Mouse (Mus musculus) neural tube, embryonic 11.5 days (tissue): ENCODE data around the gene Fbf1. TPM values are rescaled to one million over a fixed set of nuclear protein-coding genes. Genes with fewer than 3 reads are reported as not detected.

ENCODE experiments used
- ATAC-seq: fragments of 200-750 bp; cut with Nextera tagmentation; 2 replicates; pipeline ENCODE4 v1.8.0; 2017; ENCODE audit warnings: moderate number of reproducible peaks, mild to moderate bottlenecking, moderate TSS enrichment, moderate library complexity; ENCODE audit not compliant: insufficient read depth, low FRiP score, low TSS enrichment
- DNase-seq: peaks from one replicate; pipeline ENCODE4 v3.0.0-alpha.2; 2015; ENCODE audit warnings: low spot score
- H3K27ac ChIP-seq: fragments of 300-500 bp; sonication (generic); 2 replicates; pipeline ENCODE4 v1.5.1; 2014; ENCODE audit warnings: low read depth, mild to moderate bottlenecking, low read length
- H3K27me3 ChIP-seq: fragments of 300-500 bp; sonication (generic); 2 replicates; pipeline ENCODE4 v1.6.1; 2014; ENCODE audit warnings: mild to moderate bottlenecking, low read length, mixed read lengths; ENCODE audit not compliant: control insufficient read depth, insufficient read depth
- H3K36me3 ChIP-seq: fragments of 300-500 bp; sonication (generic); 2 replicates; pipeline ENCODE4 v1.6.1; 2014; ENCODE audit warnings: mild to moderate bottlenecking, low read length, moderate library complexity, mixed read lengths; ENCODE audit not compliant: control insufficient read depth, insufficient read depth
- H3K4me1 ChIP-seq: fragments of 300-500 bp; sonication (generic); 2 replicates; pipeline ENCODE4 v1.6.1; 2014; ENCODE audit warnings: low read length, mixed read lengths; ENCODE audit not compliant: control insufficient read depth, insufficient read depth
- H3K4me2 ChIP-seq: fragments of 300-500 bp; sonication (generic); 2 replicates; pipeline ENCODE4 v1.6.1; 2014; ENCODE audit warnings: low read depth, mild to moderate bottlenecking, moderate library complexity
- H3K4me3 ChIP-seq: fragments of 300-500 bp; sonication (generic); 2 replicates; pipeline ENCODE4 v1.5.1; 2014; ENCODE audit warnings: low read depth, low read length
- H3K9ac ChIP-seq: fragments of 300-500 bp; sonication (generic); 2 replicates; pipeline ENCODE4 v1.6.1; 2014; ENCODE audit warnings: mild to moderate bottlenecking, low read length
- H3K9me3 ChIP-seq: fragments of 300-500 bp; sonication (generic); 2 replicates; pipeline ENCODE4 v1.6.1; 2016; ENCODE audit warnings: low read length; ENCODE audit not compliant: control insufficient read depth
- WGBS: fragments of 180-500 bp; shearing (Covaris S2); extraction: QIAGEN DNeasy Blood & Tissue Kit; methylation state at CpG from one replicate; pipeline ENCODE4 v1.1.7; 2014; 5-methylcytosine and 5-hydroxymethylcytosine counted together
- polyA plus RNA-seq: library from polyadenylated mRNA; unstranded; fragments of >200 nt; fragmentation: Nextera tagmentation; extraction: Ambion mirVana; gene quantifications from 2 replicates; pipeline ENCODE4 v1.2.1, GENCODE M21; 2014

Gene Fbf1
- polyA plus RNA-seq, result 35.7 and 37.0 TPM in 2 replicates

DNA sequence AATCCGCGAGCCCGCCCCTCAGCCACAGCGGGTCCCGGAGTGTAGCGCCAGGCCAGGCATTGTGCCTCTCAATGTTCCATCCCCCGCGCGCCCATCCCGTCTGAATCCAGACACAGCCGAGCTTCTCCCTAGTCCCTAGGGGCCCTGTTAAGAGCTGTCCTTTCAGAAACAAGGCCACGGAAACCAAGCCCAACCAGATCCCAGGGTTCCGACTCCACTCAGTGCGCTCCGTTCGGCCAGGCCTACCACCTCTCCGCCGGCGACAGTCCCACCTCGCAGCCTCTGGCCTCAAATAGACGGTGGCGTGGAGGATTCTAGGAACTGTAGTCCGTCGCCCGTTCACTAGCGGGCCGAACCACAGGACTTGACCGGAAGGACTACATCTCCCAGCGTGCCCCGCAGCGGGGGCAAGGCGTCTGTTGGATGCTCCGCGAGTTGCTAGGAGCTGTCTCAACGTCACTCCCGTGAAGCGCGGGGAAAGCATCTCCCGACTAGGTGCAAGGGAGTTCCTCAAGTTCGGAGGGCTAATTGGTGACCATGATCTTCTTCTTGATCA lies at the start of gene Fbf1:
Gene Fbf1, minus strand, starts transcription at position 283 of the 556 bp plus-strand sequence.
- H3K36me3 ChIP-seq, result no peaks in the 10 kb centered on the region; the same call in 1 of the 2 replicates
- peaks cover 10% of the 10 kb centered on the region for H3K4me1 ChIP-seq

DNA sequence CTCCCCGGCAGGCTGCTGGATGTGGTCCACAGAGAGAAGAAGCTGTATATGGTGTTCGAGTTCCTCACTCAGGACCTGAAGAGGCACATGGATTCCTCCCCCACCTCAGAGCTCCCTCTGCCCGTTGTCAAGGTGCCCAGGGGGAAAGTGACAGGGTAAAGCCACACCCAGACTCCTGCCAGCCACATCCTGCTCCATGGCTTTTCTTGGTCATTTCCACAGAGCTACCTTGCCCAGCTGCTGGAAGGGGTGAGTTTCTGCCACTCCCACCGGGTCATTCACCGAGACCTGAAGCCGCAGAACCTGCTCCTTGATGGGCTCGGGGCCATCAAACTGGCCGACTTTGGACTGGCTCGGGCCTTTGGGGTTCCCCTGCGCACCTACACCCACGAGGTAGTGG lies 48.6 kb upstream of the Fbf1 start:
- Histone ChIP-seq H3K9me3 (peaks cover 1% of the 10 kb centered on the region; the same call in 1 of the 2 replicates), H3K27ac (no peak overlapping the region), H3K4me2 (no peak overlapping the region), H3K36me3 (no peaks in the 10 kb centered on the region), H3K4me3 (no peak overlapping the region), H3K4me1 (no peaks in the 10 kb centered on the region; the same call in 1 of the 2 replicates), H3K27me3 (peaks cover 7% of the 10 kb centered on the region), H3K9ac (no peak overlapping the region)
- DNase-seq (no peak), ATAC-seq (no peak)
- WGBS, result 84% methylated on average over 11 of the region's 11 CpGs

More for the DNA sequence above, at the start of gene Fbf1:
- DNase-seq (peak; percentile 97), ATAC-seq (peak; percentile 94)
- Histone ChIP-seq H3K4me2 (peak within 1 kb of the TSS; percentile 84), H3K9ac (peak within 1 kb of the TSS; percentile 89), H3K27ac (peak within 1 kb of the TSS; percentile 87), H3K27me3 (no peaks in the 10 kb centered on the region), H3K4me3 (peak within 1 kb of the TSS; percentile 80), H3K9me3 (no peaks in the 10 kb centered on the region)
- under 1% methylated on average over 40 of the region's 40 CpGs for WGBS

DNA sequence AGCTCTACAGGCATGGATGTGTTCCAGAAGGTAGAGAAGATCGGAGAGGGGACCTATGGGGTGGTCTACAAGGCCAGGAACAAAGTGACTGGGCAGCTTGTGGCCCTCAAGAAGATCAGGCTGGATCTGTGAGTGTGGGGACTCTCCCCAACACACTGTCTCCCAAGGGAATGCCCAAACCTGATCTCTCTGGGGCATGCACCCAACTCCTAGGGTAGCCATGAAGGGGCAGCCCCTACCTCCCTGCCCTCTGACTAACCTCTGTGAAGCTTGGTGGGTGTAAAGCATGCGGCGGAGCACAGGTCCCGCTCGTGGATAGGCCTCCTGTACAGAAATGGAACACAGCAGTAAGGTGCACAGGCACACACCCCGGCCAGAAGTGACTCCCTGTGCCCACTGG lies 48.0 kb upstream of the Fbf1 start:
- no peak overlapping the region for H3K27ac ChIP-seq
- peaks cover 2% of the 10 kb centered on the region; the same call in 1 of the 2 replicates for H3K27me3 ChIP-seq
- DNase-seq, result no peak
- no peak for ATAC-seq
- no peak overlapping the region for H3K4me2 ChIP-seq
- no peaks in the 10 kb centered on the region for H3K9me3 ChIP-seq
- WGBS, result 87% methylated on average over 6 of the region's 6 CpGs
- H3K36me3 ChIP-seq, result no peaks in the 10 kb centered on the region
- H3K4me1 ChIP-seq, result no peaks in the 10 kb centered on the region; the same call in 1 of the 2 replicates
- no peak overlapping the region for H3K9ac ChIP-seq
- no peak overlapping the region for H3K4me3 ChIP-seq

DNA sequence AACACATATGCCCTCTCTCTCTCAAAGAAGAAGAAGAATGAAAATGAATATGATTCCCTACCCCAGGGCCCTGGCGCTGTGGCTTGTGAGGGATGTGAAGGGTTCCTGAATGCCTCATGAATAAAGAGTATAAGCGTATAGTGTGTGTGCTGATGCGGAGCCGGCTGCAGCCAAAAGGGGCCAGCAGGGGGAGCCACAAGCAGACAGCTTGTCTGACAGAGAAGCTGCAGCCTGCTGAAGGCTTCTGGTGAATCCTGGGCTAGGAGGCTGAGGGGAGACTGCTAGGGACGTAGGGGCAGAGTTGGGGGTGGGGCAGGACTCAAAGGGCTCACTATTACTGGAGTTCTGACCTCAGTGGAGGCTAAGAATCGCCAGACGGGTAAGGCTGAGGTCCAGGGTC lies 47.2 kb upstream of the Fbf1 start:
- DNase-seq (no peak), ATAC-seq (no peak)
- H3K27ac ChIP-seq, result no peak overlapping the region
- no peak overlapping the region for H3K4me2 ChIP-seq
- no peak overlapping the region for H3K9ac ChIP-seq
- WGBS, result 76% methylated on average over 7 of the region's 7 CpGs
- no peaks in the 10 kb centered on the region; the same call in 1 of the 2 replicates for H3K4me1 ChIP-seq
- no peaks in the 10 kb centered on the region for H3K27me3 ChIP-seq
- no peaks in the 10 kb centered on the region for H3K36me3 ChIP-seq
- H3K9me3 ChIP-seq, result no peaks in the 10 kb centered on the region
- H3K4me3 ChIP-seq, result no peak overlapping the region

DNA sequence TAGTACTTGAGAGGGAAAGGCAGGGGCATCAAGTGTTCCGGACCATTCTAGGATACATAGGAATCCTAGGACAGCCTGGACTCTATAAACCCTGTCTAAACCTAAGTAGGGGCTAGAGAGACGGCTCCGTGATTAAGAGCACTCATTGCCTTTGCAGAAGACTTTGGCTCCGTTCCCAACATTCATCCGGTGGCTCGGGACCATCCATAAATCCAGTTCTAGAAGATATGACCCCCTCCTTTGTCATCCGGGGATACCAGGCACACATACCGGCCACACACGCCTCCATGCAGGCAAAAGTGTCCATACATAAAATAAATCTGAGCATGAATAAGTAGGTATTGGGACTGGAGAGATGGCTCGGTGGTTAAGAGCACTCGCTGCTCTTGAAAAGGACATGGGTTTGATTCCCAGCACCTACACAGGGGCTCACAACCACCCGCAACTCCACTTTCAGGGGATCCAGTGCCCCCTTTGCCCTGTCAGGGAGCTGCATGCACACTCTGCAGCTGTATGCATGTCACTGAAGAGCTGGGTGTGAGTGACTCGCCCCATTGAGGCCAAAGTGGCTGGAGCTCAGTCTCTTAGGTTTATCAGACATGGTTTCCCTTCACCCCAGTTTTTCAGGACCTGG lies 46.0 kb upstream of the Fbf1 start:
- no peak overlapping the region for H3K4me3 ChIP-seq
- ATAC-seq (no peak), DNase-seq (no peak)
- WGBS, result 92% methylated on average over 13 of the region's 13 CpGs
- H3K27me3 ChIP-seq, result no peaks in the 10 kb centered on the region
- no peaks in the 10 kb centered on the region; the same call in 1 of the 2 replicates for H3K4me1 ChIP-seq
- no peak overlapping the region for H3K27ac ChIP-seq
- H3K36me3 ChIP-seq, result no peaks in the 10 kb centered on the region
- H3K4me2 ChIP-seq, result no peak overlapping the region
- H3K9me3 ChIP-seq, result no peaks in the 10 kb centered on the region
- no peak overlapping the region for H3K9ac ChIP-seq

DNA sequence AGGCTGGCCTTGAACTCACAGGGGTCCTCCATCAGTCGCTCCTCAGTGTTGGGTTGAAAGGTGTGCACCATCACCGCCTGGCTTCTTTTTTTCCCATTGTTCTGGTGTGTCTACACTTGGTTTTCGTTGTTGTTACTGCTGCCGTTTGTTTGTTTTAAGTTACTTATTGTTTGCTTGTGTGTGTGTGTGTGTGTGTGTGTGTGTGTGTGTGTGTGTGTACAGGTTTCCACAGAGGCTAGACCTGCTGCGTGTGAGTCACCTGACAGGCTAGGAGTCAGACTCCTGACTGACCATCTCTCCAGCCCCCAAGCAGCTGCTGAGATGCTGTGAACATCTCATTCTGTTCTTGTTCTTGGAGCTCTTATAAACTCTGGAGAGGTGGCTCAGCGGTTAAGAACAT lies 44.9 kb upstream of the Fbf1 start:
- 86% methylated on average over 6 of the region's 6 CpGs for WGBS
- ATAC-seq (no peak), DNase-seq (no peak)
- H3K36me3 ChIP-seq, result no peaks in the 10 kb centered on the region
- H3K4me1 ChIP-seq, result no peaks in the 10 kb centered on the region
- no peak overlapping the region for H3K27ac ChIP-seq
- no peaks in the 10 kb centered on the region for H3K9me3 ChIP-seq
- H3K27me3 ChIP-seq, result no peaks in the 10 kb centered on the region
- no peak overlapping the region for H3K4me3 ChIP-seq
- H3K4me2 ChIP-seq, result no peak overlapping the region
- H3K9ac ChIP-seq, result no peak overlapping the region

DNA sequence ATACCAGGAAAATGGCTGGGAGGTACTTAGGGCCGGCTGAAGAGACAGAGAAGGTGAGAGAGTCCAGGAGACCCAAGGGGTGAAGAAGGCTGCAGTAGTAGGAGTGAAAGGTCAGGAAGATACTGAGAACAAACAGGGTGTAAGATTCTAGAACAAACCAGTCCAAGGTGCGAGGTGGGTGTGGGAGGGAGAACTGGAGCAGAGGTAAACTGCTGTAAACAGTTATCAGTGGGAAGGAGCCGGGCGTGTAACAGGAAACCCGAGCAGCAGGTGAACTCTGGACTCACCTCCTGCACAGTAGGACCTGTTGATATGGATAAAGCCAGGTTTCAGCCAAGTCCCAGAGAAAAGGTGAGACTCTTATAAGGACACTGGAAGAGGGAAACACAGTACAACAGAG lies 42.7 kb upstream of the Fbf1 start:
- no peak for ATAC-seq
- 59% methylated on average over 5 of the region's 5 CpGs for WGBS

DNA sequence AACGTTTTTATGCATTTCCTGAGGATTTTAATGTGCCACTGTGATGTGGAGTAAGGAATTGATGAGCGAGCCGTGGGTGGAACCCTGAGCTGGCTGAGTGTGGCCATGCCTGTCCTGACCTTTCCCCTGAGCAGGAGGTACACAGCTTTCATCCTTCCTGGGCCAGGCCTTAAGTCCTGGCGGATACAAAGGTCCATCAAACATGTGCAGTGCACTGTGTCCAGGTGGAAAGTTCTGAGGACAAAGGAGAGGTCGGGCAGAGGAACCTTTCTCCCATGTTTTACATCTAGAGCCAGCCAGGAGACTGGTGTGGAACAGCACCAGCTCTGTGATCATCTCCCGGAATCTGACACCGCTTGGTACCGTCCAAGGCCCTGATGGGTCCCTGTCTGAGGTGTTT lies 41.3 kb upstream of the Fbf1 start:
- DNase-seq (no peak), ATAC-seq (no peak)
- Histone ChIP-seq H3K4me3 (no peak overlapping the region), H3K4me2 (no peak overlapping the region), H3K27ac (no peak overlapping the region), H3K36me3 (no peaks in the 10 kb centered on the region), H3K4me1 (no peaks in the 10 kb centered on the region), H3K27me3 (no peaks in the 10 kb centered on the region), H3K9me3 (no peaks in the 10 kb centered on the region), H3K9ac (no peak overlapping the region)
- 79% methylated on average over 8 of the region's 8 CpGs for whole genome bisulfite sequencing

More for the DNA sequence above, 42.7 kb upstream of the Fbf1 start:
- Histone ChIP-seq H3K4me1 (no peaks in the 10 kb centered on the region), H3K9ac (no peak overlapping the region), H3K9me3 (no peaks in the 10 kb centered on the region), H3K4me3 (no peak overlapping the region), H3K27ac (no peak overlapping the region), H3K27me3 (no peaks in the 10 kb centered on the region), H3K4me2 (no peak overlapping the region), H3K36me3 (no peaks in the 10 kb centered on the region)
- DNase-seq, result no peak

DNA sequence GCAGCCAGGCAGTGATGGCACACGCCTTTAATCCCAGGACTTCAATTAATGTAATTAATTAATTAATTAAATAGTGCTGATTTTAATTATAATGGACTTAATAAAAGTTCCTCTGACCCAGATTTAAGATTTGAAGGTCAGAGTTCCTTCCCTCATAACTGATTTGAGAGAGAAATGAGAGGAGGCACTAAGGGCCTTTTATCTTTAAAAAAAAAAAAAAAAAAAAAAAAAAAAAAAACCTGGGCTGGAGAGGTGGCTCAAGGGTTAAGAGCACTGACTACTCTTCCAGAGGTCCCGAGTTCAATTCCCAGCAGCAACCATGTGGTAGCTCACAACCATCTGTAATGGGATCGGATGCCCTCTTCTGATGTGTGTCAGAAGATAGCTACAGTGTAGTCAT lies 40.7 kb upstream of the Fbf1 start:
- no peak for ATAC-seq
- no peaks in the 10 kb centered on the region for H3K36me3 ChIP-seq
- no peak overlapping the region for H3K27ac ChIP-seq
- H3K9me3 ChIP-seq, result no peaks in the 10 kb centered on the region
- DNase-seq, result no peak
- H3K4me1 ChIP-seq, result no peaks in the 10 kb centered on the region
- H3K9ac ChIP-seq, result no peak overlapping the region
- 80% methylated on average over 3 of the region's 3 CpGs for WGBS
- no peaks in the 10 kb centered on the region for H3K27me3 ChIP-seq
- H3K4me2 ChIP-seq, result no peak overlapping the region
- no peak overlapping the region for H3K4me3 ChIP-seq
